Mouse (Mus musculus) intestine, embryonic 16.5 days (tissue): ENCODE measurements around the gene Selenoo. TPM values are rescaled to one million over a fixed set of nuclear protein-coding genes. Genes with fewer than 3 reads are reported as not detected.
A peak's percentile ranks its signal among the peaks of the same experiment; 100 is the strongest.

Source experiments
- ATAC-seq: fragments of 200-750 bp; cut with Nextera tagmentation; 2 replicates; pipeline ENCODE4 v1.8.0; 2017; ENCODE audit warnings: moderate TSS enrichment, moderate library complexity
- H3K27ac ChIP-seq: fragments of 300-500 bp; sonication (generic); 2 replicates; pipeline ENCODE4 v1.5.1; 2014; ENCODE audit warnings: mild to moderate bottlenecking, low read length
- H3K27me3 ChIP-seq: fragments of 300-500 bp; sonication (generic); replicated peaks from 2 replicates; pipeline ENCODE4 v1.6.1; 2014; ENCODE audit warnings: low read length, control low read depth, mixed read lengths; ENCODE audit not compliant: control insufficient read depth, insufficient read depth
- H3K36me3 ChIP-seq: fragments of 300-500 bp; sonication (generic); 2 replicates; pipeline ENCODE4 v1.6.1; 2014; ENCODE audit warnings: low read length, control low read depth; ENCODE audit not compliant: control insufficient read depth, insufficient read depth
- H3K4me1 ChIP-seq: fragments of 300-500 bp; sonication (generic); 2 replicates; pipeline ENCODE4 v1.6.1; 2014; ENCODE audit warnings: low read length, control low read depth, mixed read lengths; ENCODE audit not compliant: control insufficient read depth, insufficient read depth
- H3K4me2 ChIP-seq: fragments of 300-500 bp; sonication (generic); 2 replicates; pipeline ENCODE4 v1.6.1; 2014; ENCODE audit warnings: low read depth, low read length, control low read depth
- H3K4me3 ChIP-seq: fragments of 300-500 bp; sonication (generic); 2 replicates; pipeline ENCODE4 v1.5.1; 2014; ENCODE audit warnings: mild to moderate bottlenecking, low read length
- H3K9ac ChIP-seq: fragments of 300-500 bp; sonication (generic); 2 replicates; pipeline ENCODE4 v1.6.1; 2014; ENCODE audit warnings: low read depth, low read length
- H3K9me3 ChIP-seq: fragments of 300-500 bp; sonication (generic); 2 replicates; pipeline ENCODE4 v1.6.1; 2016; ENCODE audit warnings: low read length, control low read depth; ENCODE audit not compliant: control insufficient read depth
- WGBS: fragments of 180-500 bp; shearing (Covaris S2); extraction: QIAGEN DNeasy Blood & Tissue Kit; methylation state at CpG from one replicate; pipeline ENCODE4 v1.1.7; 2014; 5-methylcytosine and 5-hydroxymethylcytosine counted together
- polyA plus RNA-seq: library from polyadenylated mRNA; unstranded; fragments of >200 nt; fragmentation: Nextera tagmentation; extraction: Ambion mirVana; gene quantifications from 2 replicates; pipeline ENCODE4 v1.2.1, GENCODE M21; 2015

Selenoo gene
- polyA plus RNA-seq, 1 experiment from 2014 or later: 13.7 TPM

GRCm38 (mm10) chr15:89061761-89062517 lies 26.9 kb upstream of the Selenoo start:
- Histone ChIP-seq H3K4me2 (no peak overlapping the region), H3K4me3 (no peak overlapping the region), H3K27me3 (peaks cover 43% of the 10 kb centered on the region), H3K4me1 (peaks cover 4% of the 10 kb centered on the region; the same call in 1 of the 2 replicates), H3K27ac (no peak overlapping the region), H3K9ac (no peak overlapping the region), H3K36me3 (no peaks in the 10 kb centered on the region), H3K9me3 (no peaks in the 10 kb centered on the region)
- WGBS: 87% methylated on average over 6 of the region's 6 CpGs
- ATAC-seq: no peak

GRCm38 (mm10) chr15:89062518-89062910 lies 26.4 kb upstream of the Selenoo start:
- Histone ChIP-seq H3K9me3 (no peaks in the 10 kb centered on the region), H3K4me1 (peaks cover 7% of the 10 kb centered on the region; the same call in 1 of the 2 replicates), H3K27me3 (peaks cover 46% of the 10 kb centered on the region), H3K9ac (no peak overlapping the region), H3K4me2 (no peak overlapping the region), H3K27ac (no peak overlapping the region), H3K36me3 (no peaks in the 10 kb centered on the region), H3K4me3 (no peak overlapping the region)
- 86% methylated on average over 5 of the region's 5 CpGs for WGBS
- ATAC-seq: no peak

- H3K9ac ChIP-seq: no peak overlapping the region
- peaks cover 10% of the 10 kb centered on the region; the same call in 1 of the 2 replicates for H3K4me1 ChIP-seq
- no peaks in the 10 kb centered on the region for H3K36me3 ChIP-seq
- no peak overlapping the region for H3K4me2 ChIP-seq
- no peak overlapping the region for H3K27ac ChIP-seq
- ATAC-seq: no peak
- WGBS: 75% methylated on average over 7 of the region's 7 CpGs
- H3K9me3 ChIP-seq: no peaks in the 10 kb centered on the region
- H3K27me3 ChIP-seq: peaks cover 46% of the 10 kb centered on the region
- H3K4me3 ChIP-seq: no peak overlapping the region
These were observed 25.9 kb upstream of the Selenoo start for GRCm38 (mm10) chr15:89063001-89063400.

- H3K4me3 ChIP-seq: no peak overlapping the region
- peaks cover 14% of the 10 kb centered on the region; the same call in 1 of the 2 replicates for H3K4me1 ChIP-seq
- no peaks in the 10 kb centered on the region for H3K9me3 ChIP-seq
- H3K9ac ChIP-seq: no peak overlapping the region
- no peaks in the 10 kb centered on the region for H3K36me3 ChIP-seq
- H3K4me2 ChIP-seq: no peak overlapping the region
- WGBS: 68% methylated on average over 6 of the region's 6 CpGs
- H3K27ac ChIP-seq: no peak overlapping the region
- no peak for ATAC-seq
- H3K27me3 ChIP-seq: peaks cover 44% of the 10 kb centered on the region
These were observed 25.3 kb upstream of the Selenoo start for GRCm38 (mm10) chr15:89063536-89063935.

GRCm38 (mm10) chr15:89064891-89065290 lies 24.0 kb upstream of the Selenoo start:
- WGBS: 90% methylated on average over 5 of the region's 5 CpGs
- no peak for ATAC-seq
- H3K9ac ChIP-seq: no peak overlapping the region
- no peaks in the 10 kb centered on the region for H3K9me3 ChIP-seq
- H3K4me1 ChIP-seq: peaks cover 14% of the 10 kb centered on the region; the same call in 1 of the 2 replicates
- H3K27me3 ChIP-seq: peaks cover 37% of the 10 kb centered on the region
- H3K27ac ChIP-seq: no peak overlapping the region
- no peak overlapping the region for H3K4me2 ChIP-seq
- no peak overlapping the region for H3K4me3 ChIP-seq
- no peaks in the 10 kb centered on the region for H3K36me3 ChIP-seq

GRCm38 (mm10) chr15:89067609-89068008 lies 21.3 kb upstream of the Selenoo start:
- H3K4me1 ChIP-seq: peaks cover 15% of the 10 kb centered on the region; the same call in 1 of the 2 replicates
- H3K4me2 ChIP-seq: peak overlapping the region; percentile 57
- ATAC-seq: peak; percentile 45; the same call in 1 of the 2 replicates
- peak overlapping the region; percentile 48 for H3K9ac ChIP-seq
- peak overlapping the region; percentile 35 for H3K4me3 ChIP-seq
- H3K36me3 ChIP-seq: no peaks in the 10 kb centered on the region
- WGBS: 28% methylated on average over 35 of the region's 35 CpGs
- H3K27me3 ChIP-seq: peaks cover 25% of the 10 kb centered on the region
- H3K27ac ChIP-seq: no peak overlapping the region
- H3K9me3 ChIP-seq: no peaks in the 10 kb centered on the region

GRCm38 (mm10) chr15:89068226-89068625 lies 20.7 kb upstream of the Selenoo start:
- Histone ChIP-seq H3K9ac (no peak overlapping the region), H3K4me1 (peaks cover 15% of the 10 kb centered on the region; the same call in 1 of the 2 replicates), H3K27me3 (peaks cover 25% of the 10 kb centered on the region), H3K27ac (no peak overlapping the region), H3K9me3 (no peaks in the 10 kb centered on the region), H3K36me3 (no peaks in the 10 kb centered on the region), H3K4me2 (peak overlapping the region; percentile 57), H3K4me3 (peak overlapping the region; percentile 35)
- 29% methylated on average over 26 of the region's 26 CpGs for WGBS
- ATAC-seq: no peak

- H3K4me2 ChIP-seq: no peak overlapping the region
- peaks cover 25% of the 10 kb centered on the region for H3K27me3 ChIP-seq
- WGBS: 80% methylated on average over 19 of the region's 19 CpGs
- H3K36me3 ChIP-seq: no peaks in the 10 kb centered on the region
- no peak for ATAC-seq
- H3K9me3 ChIP-seq: no peaks in the 10 kb centered on the region
- no peak overlapping the region for H3K27ac ChIP-seq
- no peak overlapping the region for H3K9ac ChIP-seq
- H3K4me1 ChIP-seq: peaks cover 16% of the 10 kb centered on the region
- no peak overlapping the region for H3K4me3 ChIP-seq
These were observed 19.5 kb upstream of the Selenoo start for GRCm38 (mm10) chr15:89069336-89069840.

- no peak overlapping the region for H3K4me2 ChIP-seq
- H3K9me3 ChIP-seq: no peaks in the 10 kb centered on the region
- no peak overlapping the region for H3K9ac ChIP-seq
- H3K27me3 ChIP-seq: peaks cover 25% of the 10 kb centered on the region
- peaks cover 26% of the 10 kb centered on the region for H3K4me1 ChIP-seq
- peak; percentile 20; the same call in 1 of the 2 replicates for ATAC-seq
- H3K27ac ChIP-seq: no peak overlapping the region
- 66% methylated on average over 24 of the region's 24 CpGs for WGBS
- H3K36me3 ChIP-seq: no peaks in the 10 kb centered on the region
- H3K4me3 ChIP-seq: no peak overlapping the region
These were observed 18.3 kb upstream of the Selenoo start for GRCm38 (mm10) chr15:89070606-89071005.
